Mouse (Mus musculus) kidney, adult 18-20 months (tissue): ENCODE measurements at regions not wholly inside any gene's neighbourhood (a gene's known extent, or its start where the extent isn't known, plus 50 kb on each side); places are given as distances from the start of the nearest gene placed in this dataset.

Experiments used
- DNase-seq: peaks from one replicate; pipeline ENCODE4 v3.0.0; 2021

GRCm38 (mm10) chr9:31794911-31795310 lies 118.4 kb downstream of the Barx2 start:
- DNase-seq = no peak

GRCm38 (mm10) chr9:31775956-31776355 lies 137.3 kb downstream of the Barx2 start:
- DNase-seq = no peak

GRCm38 (mm10) chr9:31765401-31765800 lies 147.9 kb downstream of the Barx2 start:
- DNase-seq = no peak

- no peak for DNase-seq
Measured at GRCm38 (mm10) chr9:31757894-31758561, 155.2 kb downstream of the Barx2 start.

- no peak for DNase-seq
Measured at GRCm38 (mm10) chr9:31730443-31730842, 182.8 kb downstream of the Barx2 start.

- no peak for DNase-seq
Measured at GRCm38 (mm10) chr9:31719309-31719708, 194.0 kb downstream of the Barx2 start.

- DNase-seq = no peak
Measured at GRCm38 (mm10) chr9:31710022-31710421, 203.2 kb downstream of the Barx2 start.

GRCm38 (mm10) chr9:31706688-31707087 lies 206.6 kb downstream of the Barx2 start:
- no peak for DNase-seq

GRCm38 (mm10) chr9:31690921-31691475 lies 222.3 kb downstream of the Barx2 start:
- no peak for DNase-seq

- no peak for DNase-seq
Measured at GRCm38 (mm10) chr9:31688398-31688705, 224.1 kb upstream of the Tmem45b start.

- peak; percentile 47 for DNase-seq
Measured at GRCm38 (mm10) chr9:31687686-31688397, 223.6 kb upstream of the Tmem45b start.

GRCm38 (mm10) chr9:31686466-31686865 lies 222.2 kb upstream of the Tmem45b start:
- DNase-seq = no peak

GRCm38 (mm10) chr9:31684812-31685188 lies 220.5 kb upstream of the Tmem45b start:
- no peak for DNase-seq

- DNase-seq = peak; percentile 25
Measured at GRCm38 (mm10) chr9:31684099-31684811, 220.0 kb upstream of the Tmem45b start.

GRCm38 (mm10) chr9:31683302-31684081 lies 219.2 kb upstream of the Tmem45b start:
- DNase-seq = no peak

- no peak for DNase-seq
Measured at GRCm38 (mm10) chr9:31682893-31683292, 218.6 kb upstream of the Tmem45b start.

- DNase-seq = no peak
Measured at GRCm38 (mm10) chr9:31677150-31677549, 212.9 kb upstream of the Tmem45b start.

GRCm38 (mm10) chr9:31659026-31659425 lies 194.8 kb upstream of the Tmem45b start:
- DNase-seq = no peak

GRCm38 (mm10) chr9:31657612-31658011 lies 193.3 kb upstream of the Tmem45b start:
- DNase-seq = no peak

GRCm38 (mm10) chr9:31656676-31657075 lies 192.4 kb upstream of the Tmem45b start:
- DNase-seq = no peak

- no peak for DNase-seq
Measured at GRCm38 (mm10) chr9:31654747-31655146, 190.5 kb upstream of the Tmem45b start.

- no peak for DNase-seq
Measured at GRCm38 (mm10) chr9:31654213-31654612, 190.0 kb upstream of the Tmem45b start.

GRCm38 (mm10) chr9:31653788-31654187 lies 189.5 kb upstream of the Tmem45b start:
- no peak for DNase-seq
